10 mouse cellular contexts compared by ENCODE assay signal in genomic region chr9:44043708-44044425, GRCm38 (mm10). TPM values are rescaled to one million over a fixed set of nuclear protein-coding genes. Genes with fewer than 3 reads are reported as not detected.
DNase-seq lines count a peak whose midpoint lies in the region; ATAC-seq lines count a peak whose summit lies in the region.
"Had no signal": no experiment of that assay in that cellular context is flagged by ENCODE, and none has a peak within 500 bp of the region (broad histone marks: within the 10 kb centered on the region; RNA-seq: fewer than 3 reads in every experiment).

No protein-coding gene starts in this region.

- H3K27ac ChIP-seq in hindbrain, embryonic 12.5 days = no peak overlapping the region
- no peak overlapping the region for H3K27ac ChIP-seq in liver, embryonic 16.5 days (ENCODE audit: low read length)
- H3K27ac ChIP-seq in stomach, embryonic 15.5 days = no peak overlapping the region

- peaks cover 15% of the 10 kb centered on the region for H3K4me1 ChIP-seq in hindbrain, embryonic 12.5 days
- H3K4me1 ChIP-seq in liver, embryonic 16.5 days (ENCODE audit: control insufficient read depth, low read depth, low read length) = no peaks in the 10 kb centered on the region
- H3K4me1 ChIP-seq in stomach, embryonic 15.5 days = peaks cover 10% of the 10 kb centered on the region

- peaks cover 58% of the 10 kb centered on the region for H3K27me3 ChIP-seq in hindbrain, embryonic 12.5 days
- peaks cover 32% of the 10 kb centered on the region for H3K27me3 ChIP-seq in liver, embryonic 16.5 days (ENCODE audit: control insufficient read depth, insufficient read depth, low read depth, low read length)
- H3K27me3 ChIP-seq in stomach, embryonic 15.5 days (replicated peaks) = peaks cover 26% of the 10 kb centered on the region

- H3K9ac ChIP-seq in hindbrain, embryonic 12.5 days = peak overlapping the region; percentile 47
- no peak overlapping the region for H3K9ac ChIP-seq in liver, embryonic 16.5 days (ENCODE audit: low read depth, low read length)
- no peak overlapping the region for H3K9ac ChIP-seq in stomach, embryonic 15.5 days

- 4% methylated on average over 22 of the region's 23 CpGs for WGBS in hindbrain, embryonic 12.5 days
- WGBS in liver, embryonic 16.5 days (ENCODE audit: insufficient replicate concordance) = 2% methylated on average over 23 of the region's 23 CpGs
- WGBS in stomach, embryonic 15.5 days = 6% methylated on average over 23 of the region's 23 CpGs

- peak; percentile 93 for DNase-seq in cerebellum, adult 9-10 months
- no peak for DNase-seq in cerebellum, adult 11-12 months
- peak; percentile 56 to 70 for DNase-seq in right cerebral cortex, postnatal 10 days (ENCODE audit: low spot score in 2 of 2)
- DNase-seq in right cerebral cortex, adult 2 months (ENCODE audit: low spot score in 2 of 2) = no peak
- DNase-seq in spleen, postnatal 36 days (ENCODE audit: low spot score in 2 of 2) = no peak

- H3K4me2 ChIP-seq in hindbrain, embryonic 12.5 days (replicated peaks) = peak overlapping the region; percentile 65
- H3K4me2 ChIP-seq in liver, embryonic 16.5 days (ENCODE audit: low read depth, low read length) = no peak overlapping the region
- H3K4me2 ChIP-seq in stomach, embryonic 15.5 days = peak overlapping the region; percentile 51

- no peak for ATAC-seq in hindbrain, embryonic 12.5 days (ENCODE audit: low FRiP score)
- ATAC-seq in liver, embryonic 16.5 days (ENCODE audit: low read depth) = no peak
- ATAC-seq in stomach, embryonic 15.5 days (ENCODE audit: insufficient read depth, low FRiP score, low read depth) = no peak

- peak overlapping the region; percentile 34 for H3K4me3 ChIP-seq in hindbrain, embryonic 12.5 days
- 0 out of 2 replicates have a peak overlapping the region, but pooled peaks have one; percentile 10 for H3K4me3 ChIP-seq in liver, embryonic 16.5 days (ENCODE audit: low read depth, low read length)
- H3K4me3 ChIP-seq in stomach, embryonic 15.5 days (replicated peaks) = peak overlapping the region; percentile 28
- H3K4me3 ChIP-seq: erythroblast, embryonic 14.5 days had no signal

- no peaks in the 10 kb centered on the region for H3K36me3 ChIP-seq in hindbrain, embryonic 12.5 days
- no peaks in the 10 kb centered on the region for H3K36me3 ChIP-seq in liver, embryonic 16.5 days (ENCODE audit: control insufficient read depth, insufficient read depth)
- no peaks in the 10 kb centered on the region for H3K36me3 ChIP-seq in stomach, embryonic 15.5 days

- no peaks in the 10 kb centered on the region for H3K9me3 ChIP-seq in hindbrain, embryonic 12.5 days (replicated peaks)
- no peaks in the 10 kb centered on the region for H3K9me3 ChIP-seq in liver, embryonic 16.5 days (replicated peaks; ENCODE audit: control insufficient read depth, low read length)
- H3K9me3 ChIP-seq in stomach, embryonic 15.5 days = no peaks in the 10 kb centered on the region

RNA-seq across cellular contexts. Expression of gene Thy1, which starts 0.7 kb away (rescaled TPM):
- polyA plus RNA-seq in hindbrain, embryonic 12.5 days (2016; fragmentation: Nextera tagmentation; extraction: Ambion mirVana) = not detected in 2 replicates
- polyA plus RNA-seq in liver, embryonic 16.5 days (2015; fragmentation: Nextera tagmentation; extraction: Ambion mirVana) = 0.19 and 0.38 TPM in 2 replicates
- 1.1 and 1.4 TPM in 2 replicates for polyA plus RNA-seq in stomach, embryonic 15.5 days (2015; fragmentation: Nextera tagmentation; extraction: Ambion mirVana)
- polyA plus RNA-seq: C2C12; erythroblast, embryonic 14.5 days had no signal

RNA-seq across cellular contexts. Expression of gene Usp2, which starts 23.0 kb away (rescaled TPM):
- polyA plus RNA-seq in hindbrain, embryonic 12.5 days (2016; fragmentation: Nextera tagmentation; extraction: Ambion mirVana) = 11.5 and 14.2 TPM in 2 replicates
- polyA plus RNA-seq in liver, embryonic 16.5 days (2015; fragmentation: Nextera tagmentation; extraction: Ambion mirVana) = 2.7 and 3.2 TPM in 2 replicates
- 12.0 and 12.9 TPM in 2 replicates for polyA plus RNA-seq in stomach, embryonic 15.5 days (2015; fragmentation: Nextera tagmentation; extraction: Ambion mirVana)
- polyA plus RNA-seq: erythroblast, embryonic 14.5 days had no signal

RNA-seq across cellular contexts. Expression of gene Mfrp, which starts 57.7 kb away (rescaled TPM):
- 0.14 and 0.30 TPM in 2 replicates for polyA plus RNA-seq in hindbrain, embryonic 12.5 days (2016; fragmentation: Nextera tagmentation; extraction: Ambion mirVana)
- 0.04 TPM in 1 of 2 replicates, not detected in the other for polyA plus RNA-seq in liver, embryonic 16.5 days (2015; fragmentation: Nextera tagmentation; extraction: Ambion mirVana)
- 0.18 TPM in 2 replicates for polyA plus RNA-seq in stomach, embryonic 15.5 days (2015; fragmentation: Nextera tagmentation; extraction: Ambion mirVana)
- polyA plus RNA-seq: erythroblast, embryonic 14.5 days had no signal

Comparison
In these comparisons a context has a peak if more than half of its experiments do, and no peak if none do; other contexts are left out.
1. DNase-seq: peak in cerebellum, adult 9-10 months (single experiment) and right cerebral cortex, postnatal 10 days (2 of 2); none in cerebellum, adult 11-12 months (single experiment), right cerebral cortex, adult 2 months (0 of 2) and spleen, postnatal 36 days (0 of 2).
2. Peak in every context shown above with its lines, with median percentiles within 50 percentile points of each other: H3K4me3 ChIP-seq.